Mouse (Mus musculus) heart, embryonic 14.5 days (tissue): Measurements from ENCODE around the gene Zfp655. TPM values are rescaled to one million over a fixed set of nuclear protein-coding genes. Genes with fewer than 3 reads are reported as not detected.
"Not testable (repeated sequence)": the region's sequence is repeated elsewhere in the genome, so short reads cannot be mapped to it uniquely, and the experiment has no call there.

Experiments
- ATAC-seq: fragments of 200-750 bp; cut with Nextera tagmentation; 2 replicates; pipeline ENCODE4 v1.8.0; 2017; ENCODE audit warnings: low read depth, moderate TSS enrichment; ENCODE audit not compliant: insufficient number of reproducible peaks, insufficient read depth, low FRiP score
- H3K27ac ChIP-seq, 2 experiments: fragments of 200-500 bp in 1 of 2; fragments of 300-500 bp in 1 of 2; sonication (generic) in 1 of 2; replicated peaks in 1 of 2; 2 replicates each; pipeline ENCODE4 v1.5.1; 2012 to 2014; ENCODE audit warnings: low read depth in 2 of 2, low read length in 2 of 2, control low read depth in 1 of 2, mild to moderate bottlenecking in 1 of 2, mixed read lengths in 1 of 2; ENCODE audit not compliant: control insufficient read depth in 1 of 2, insufficient read depth in 1 of 2
- H3K27me3 ChIP-seq: fragments of 300-500 bp; sonication (generic); 2 replicates; pipeline ENCODE4 v1.6.1; 2014; ENCODE audit warnings: mild to moderate bottlenecking, low read length, control low read depth; ENCODE audit not compliant: control insufficient read depth, insufficient read depth
- H3K36me3 ChIP-seq: fragments of 300-500 bp; sonication (generic); 2 replicates; pipeline ENCODE4 v1.6.1; 2014; ENCODE audit warnings: mild to moderate bottlenecking, control low read depth, low read length, mixed read lengths; ENCODE audit not compliant: control insufficient read depth, insufficient read depth
- H3K4me1 ChIP-seq, 2 experiments: fragments of 200-500 bp in 1 of 2; fragments of 300-500 bp in 1 of 2; sonication (generic) in 1 of 2; 2 replicates each; pipeline ENCODE4 v1.6.1; 2012 to 2014; ENCODE audit warnings: low read length in 2 of 2, control low read depth in 1 of 2, mixed read lengths in 1 of 2; ENCODE audit not compliant: control insufficient read depth in 2 of 2, insufficient read depth in 2 of 2
- H3K4me2 ChIP-seq: fragments of 300-500 bp; sonication (generic); 2 replicates; pipeline ENCODE4 v1.6.1; 2014; ENCODE audit warnings: mild to moderate bottlenecking, low read length
- H3K4me3 ChIP-seq, 2 experiments: fragments of 200-500 bp in 1 of 2; fragments of 300-500 bp in 1 of 2; sonication (generic) in 1 of 2; 2 replicates each; pipeline ENCODE4 v1.5.1; 2012 to 2014; ENCODE audit warnings: low read length in 2 of 2, mild to moderate bottlenecking in 2 of 2, control low read depth in 1 of 2, low read depth in 1 of 2, moderate library complexity in 1 of 2; ENCODE audit not compliant: control insufficient read depth in 1 of 2, insufficient read depth in 1 of 2
- H3K9ac ChIP-seq: fragments of 300-500 bp; sonication (generic); 2 replicates; pipeline ENCODE4 v1.6.1; 2014; ENCODE audit warnings: mild to moderate bottlenecking, low read length
- H3K9me3 ChIP-seq: fragments of 300-500 bp; sonication (generic); 2 replicates; pipeline ENCODE4 v1.6.1; 2016; ENCODE audit warnings: low read length, control low read depth; ENCODE audit not compliant: control insufficient read depth
- WGBS: fragments of 180-500 bp; shearing (Covaris S2); extraction: QIAGEN DNeasy Blood & Tissue Kit; methylation state at CpG from one replicate; pipeline ENCODE4 v1.1.7; 2014; 5-methylcytosine and 5-hydroxymethylcytosine counted together
- polyA plus RNA-seq: library from polyadenylated mRNA; unstranded; fragments of >200 nt; fragmentation: Nextera tagmentation; extraction: Ambion mirVana; gene quantifications from 2 replicates; pipeline ENCODE4 v1.2.1, GENCODE M21; 2014

The Zfp655 gene
- polyA plus RNA-seq, 1 experiment from 2014 or later: 38.6 TPM

- H3K27me3 ChIP-seq: no peaks in the 10 kb centered on the region
- H3K9me3 ChIP-seq: no peaks in the 10 kb centered on the region
- peaks cover 6 to 21% of the 10 kb centered on the region in 2 experiments for H3K4me1 ChIP-seq
- peaks cover 20% of the 10 kb centered on the region for H3K36me3 ChIP-seq
- WGBS: under 1% methylated on average over 37 of the region's 37 CpGs
- peak within 1 kb of the TSS; percentile 57 to 71; a peak in 3 of 4 replicates for H3K27ac ChIP-seq
- peak within 1 kb of the TSS; percentile 97 for H3K4me2 ChIP-seq
- H3K4me3 ChIP-seq: peak within 1 kb of the TSS; percentile 72 to 94
- H3K9ac ChIP-seq: peak within 1 kb of the TSS; percentile 87
- 0 out of 2 replicates have a peak, but pooled peaks have one; percentile 1 for ATAC-seq
Measured at GRCm38 (mm10) chr5:145201321-145201991, 30.1 kb upstream of the Zfp655 start, which contains the start of gene Zkscan14. Gene Zkscan14 (minus strand): TSS chr5:145201868.

DNA sequence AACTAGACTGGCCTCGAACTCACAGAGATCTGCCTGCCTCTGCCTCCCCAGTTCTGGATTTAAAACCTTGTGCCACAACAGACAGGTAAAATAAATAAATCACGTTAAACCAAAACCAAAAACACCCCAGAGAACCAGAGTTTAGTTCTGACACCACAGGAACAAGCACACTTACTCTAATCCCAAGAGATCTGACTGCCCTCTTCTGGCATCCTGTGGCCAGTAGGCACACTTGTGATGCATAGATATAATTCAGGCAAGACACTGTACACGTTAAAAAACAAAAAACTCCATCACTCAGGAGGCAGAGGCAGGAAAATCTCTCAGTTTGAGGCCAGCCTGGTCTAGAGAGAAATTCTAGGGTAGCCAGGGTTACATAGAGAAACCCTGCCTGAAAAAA lies 29.1 kb upstream of the Zfp655 start:
- 41% methylated on average over 3 of the region's 3 CpGs for WGBS
- Histone ChIP-seq H3K27me3 (no peaks in the 10 kb centered on the region), H3K4me1 (peaks cover 6 to 21% of the 10 kb centered on the region in 2 experiments), H3K4me2 (no peak overlapping the region), H3K36me3 (peaks cover 21% of the 10 kb centered on the region), H3K27ac (no peak overlapping the region), H3K9ac (no peak overlapping the region), H3K4me3 (no peak overlapping the region), H3K9me3 (no peaks in the 10 kb centered on the region)
- ATAC-seq: no peak

- 0% methylated on average over 22 of the region's 22 CpGs for WGBS
- peak within 1 kb of the TSS; percentile 80 to 99 for H3K27ac ChIP-seq
- H3K9ac ChIP-seq: peak within 1 kb of the TSS; percentile 81
- H3K4me2 ChIP-seq: peak within 1 kb of the TSS; percentile 79
- H3K27me3 ChIP-seq: no peaks in the 10 kb centered on the region
- peaks cover 6 to 21% of the 10 kb centered on the region in 2 experiments for H3K4me1 ChIP-seq
- ATAC-seq: peak; percentile 95
- no peaks in the 10 kb centered on the region for H3K9me3 ChIP-seq
- peaks cover 18% of the 10 kb centered on the region for H3K36me3 ChIP-seq
- H3K4me3 ChIP-seq: peak within 1 kb of the TSS; percentile 72 to 97
Measured at GRCm38 (mm10) chr5:145203936-145204691, 27.4 kb upstream of the Zfp655 start, which contains the start of gene Zkscan5. Gene Zkscan5 (plus strand): TSS chr5:145204562.

GRCm38 (mm10) chr5:145205041-145205440 lies 26.5 kb upstream of the Zfp655 start:
- WGBS: 3% methylated on average over 9 of the region's 9 CpGs
- no peak for ATAC-seq
- H3K27ac ChIP-seq: peak overlapping the region; percentile 80 to 93

GRCm38 (mm10) chr5:145207385-145207784 lies 24.1 kb upstream of the Zfp655 start:
- Histone ChIP-seq H3K9ac (no peak overlapping the region), H3K27ac (no peak overlapping the region), H3K4me3 (no peak overlapping the region), H3K27me3 (no peaks in the 10 kb centered on the region), H3K9me3 (no peaks in the 10 kb centered on the region), H3K4me2 (no peak overlapping the region), H3K4me1 (peaks cover 4 to 10% of the 10 kb centered on the region in 2 experiments), H3K36me3 (peaks cover 47% of the 10 kb centered on the region)
- ATAC-seq: no peak
- WGBS: 96% methylated on average over 6 of the region's 6 CpGs

More at GRCm38 (mm10) chr5:145205041-145205440, 26.5 kb upstream of the Zfp655 start:
- Histone ChIP-seq H3K9me3 (no peaks in the 10 kb centered on the region), H3K27me3 (no peaks in the 10 kb centered on the region), H3K4me1 (peaks cover 6 to 21% of the 10 kb centered on the region in 2 experiments), H3K9ac (peak overlapping the region; percentile 81), H3K4me2 (peak overlapping the region; percentile 79), H3K4me3 (peak overlapping the region; percentile 53 to 72), H3K36me3 (peaks cover 23% of the 10 kb centered on the region)

GRCm38 (mm10) chr5:145207954-145208353 lies 23.6 kb upstream of the Zfp655 start:
- no peaks in the 10 kb centered on the region for H3K27me3 ChIP-seq
- H3K4me2 ChIP-seq: no peak overlapping the region
- peaks cover 4 to 10% of the 10 kb centered on the region in 2 experiments for H3K4me1 ChIP-seq
- H3K4me3 ChIP-seq: no peak overlapping the region
- peaks cover 52% of the 10 kb centered on the region for H3K36me3 ChIP-seq
- no peaks in the 10 kb centered on the region for H3K9me3 ChIP-seq
- H3K27ac ChIP-seq: no peak overlapping the region
- H3K9ac ChIP-seq: no peak overlapping the region
- WGBS: 83% methylated on average over 5 of the region's 6 CpGs
- ATAC-seq: no peak

DNA sequence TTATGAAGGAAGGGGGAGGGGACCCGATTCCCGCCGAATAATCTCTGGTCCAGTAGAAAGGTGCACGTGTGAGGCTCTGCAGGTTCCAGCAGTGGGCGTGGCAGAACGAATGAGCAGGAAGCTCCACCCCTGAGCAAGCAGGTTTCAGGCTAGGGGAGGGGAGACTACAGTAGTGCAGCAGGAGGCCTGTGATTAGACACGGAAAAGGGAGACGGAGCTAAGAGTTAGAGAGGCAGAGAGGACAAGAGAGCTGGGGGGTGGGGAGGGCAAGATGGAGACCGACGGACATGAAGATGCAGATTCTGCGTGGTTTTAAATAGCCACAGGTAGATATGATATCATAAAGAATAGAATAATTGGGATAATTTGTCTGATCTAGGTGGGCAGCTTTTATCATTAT lies 23.1 kb upstream of the Zfp655 start:
- not testable (repeated sequence) for H3K4me3 ChIP-seq, H3K9me3 ChIP-seq, ATAC-seq, H3K9ac ChIP-seq, H3K27me3 ChIP-seq, H3K27ac ChIP-seq, H3K4me2 ChIP-seq
- Histone ChIP-seq H3K36me3 (peaks cover 57% of the 10 kb centered on the region), H3K4me1 (peaks cover 4 to 10% of the 10 kb centered on the region in 2 experiments)
- WGBS: 48% methylated on average over 11 of the region's 11 CpGs
